Mouse (Mus musculus) neural tube, embryonic 12.5 days (tissue): Measurements from ENCODE around the gene Fam163b. TPM values are rescaled to one million over a fixed set of nuclear protein-coding genes. Genes with fewer than 3 reads are reported as not detected.

Source experiments
- ATAC-seq: fragments of 200-750 bp; cut with Nextera tagmentation; 2 replicates; pipeline ENCODE4 v1.8.0; 2017; ENCODE audit warnings: low read depth, mild to moderate bottlenecking, moderate TSS enrichment, moderate library complexity; ENCODE audit not compliant: low FRiP score
- H3K27ac ChIP-seq: fragments of 300-500 bp; sonication (generic); 2 replicates; pipeline ENCODE4 v1.5.1; 2016
- H3K27me3 ChIP-seq: fragments of 300-500 bp; sonication (generic); replicated peaks from 2 replicates; pipeline ENCODE4 v1.6.1; 2016; ENCODE audit warnings: mild to moderate bottlenecking
- H3K36me3 ChIP-seq: fragments of 300-500 bp; sonication (generic); 2 replicates; pipeline ENCODE4 v1.6.1; 2016; ENCODE audit warnings: mild to moderate bottlenecking
- H3K4me1 ChIP-seq: fragments of 300-500 bp; sonication (generic); 2 replicates; pipeline ENCODE4 v1.6.1; 2016
- H3K4me2 ChIP-seq: fragments of 300-500 bp; sonication (generic); replicated peaks from 2 replicates; pipeline ENCODE4 v1.6.1; 2016; ENCODE audit warnings: mild to moderate bottlenecking
- H3K4me3 ChIP-seq: fragments of 300-500 bp; sonication (generic); 2 replicates; pipeline ENCODE4 v1.5.1; 2016
- H3K9ac ChIP-seq: fragments of 300-500 bp; sonication (generic); 2 replicates; pipeline ENCODE4 v1.6.1; 2016; ENCODE audit warnings: mild to moderate bottlenecking
- H3K9me3 ChIP-seq: fragments of 300-500 bp; sonication (generic); 2 replicates; pipeline ENCODE4 v1.6.1; 2016; ENCODE audit warnings: mild to moderate bottlenecking
- WGBS: fragments of 180-500 bp; shearing (Covaris S2); methylation state at CpG from one replicate; pipeline ENCODE4 v1.1.7; 2016; 5-methylcytosine and 5-hydroxymethylcytosine counted together
- polyA plus RNA-seq: library from polyadenylated mRNA; unstranded; fragments of >200 nt; fragmentation: Nextera tagmentation; extraction: Ambion mirVana; gene quantifications from 2 replicates; pipeline ENCODE4 v1.2.1, GENCODE M21; 2016

The Fam163b gene
- polyA plus RNA-seq, 1 experiment from 2014 or later, result 0.80 TPM

- H3K4me1 ChIP-seq, result peaks cover 13% of the 10 kb centered on the region; the same call in 1 of the 2 replicates
- no peak overlapping the region for H3K4me2 ChIP-seq
- H3K36me3 ChIP-seq, result no peaks in the 10 kb centered on the region
- H3K9me3 ChIP-seq, result no peaks in the 10 kb centered on the region
- H3K4me3 ChIP-seq, result no peak overlapping the region
- 93% methylated on average over 2 of the region's 2 CpGs for WGBS
- ATAC-seq, result no peak
- no peaks in the 10 kb centered on the region for H3K27me3 ChIP-seq
- H3K9ac ChIP-seq, result no peak overlapping the region
- no peak overlapping the region for H3K27ac ChIP-seq
Measured at GRCm38 (mm10) chr2:27067124-27067523, 75.2 kb downstream of the Fam163b start.

Other genes starting within 250 kb of the Fam163b start
- gene Surf6, start 239.6 kb downstream of the Fam163b start, polyA plus RNA-seq, result 28.8 and 30.2 TPM in 2 replicates
- 112 and 115 TPM in 2 replicates for gene Med22, start 231.8 kb downstream of the Fam163b start, polyA plus RNA-seq
- gene Rpl7a, start 231.7 kb downstream of the Fam163b start, polyA plus RNA-seq, result 467 and 486 TPM in 2 replicates
- 55.3 and 55.7 TPM in 2 replicates for gene Surf2, start 226.1 kb downstream of the Fam163b start, polyA plus RNA-seq
- gene Surf1, start 226.0 kb downstream of the Fam163b start, polyA plus RNA-seq, result 56.3 and 59.5 TPM in 2 replicates
- 137 and 140 TPM in 2 replicates for gene Surf4, start 208.6 kb downstream of the Fam163b start, polyA plus RNA-seq
- 0.20 TPM in 1 of 2 replicates, not detected in the other for gene Stkld1, start 208.4 kb downstream of the Fam163b start, polyA plus RNA-seq
- gene Rexo4, start 178.1 kb downstream of the Fam163b start, polyA plus RNA-seq, result 41.1 and 42.3 TPM in 2 replicates
- not detected in 2 replicates for gene Adamts13, start 169.1 kb downstream of the Fam163b start, polyA plus RNA-seq
- gene Cacfd1, start 132.6 kb downstream of the Fam163b start, polyA plus RNA-seq, result 124 and 130 TPM in 2 replicates
- 6.1 and 7.9 TPM in 2 replicates for gene Slc2a6, start 114.5 kb downstream of the Fam163b start, polyA plus RNA-seq
- gene Mymk, start 70.3 kb downstream of the Fam163b start, polyA plus RNA-seq, result 6.4 and 7.0 TPM in 2 replicates
- gene Adamtsl2, start 63.1 kb downstream of the Fam163b start, polyA plus RNA-seq, result 6.4 and 9.3 TPM in 2 replicates
- 0.57 and 0.79 TPM in 2 replicates for gene Dbh, start 22.7 kb upstream of the Fam163b start, polyA plus RNA-seq
- gene Sardh, start 105.8 kb upstream of the Fam163b start, polyA plus RNA-seq, result 3.8 and 3.9 TPM in 2 replicates